Mouse (Mus musculus) CH12.LX (cell line): Measurements from ENCODE around the gene Ccdc188.

Experiments
- CTCF ChIP-seq, 2 experiments: IDR thresholded peaks in 1 of 2; conservative IDR thresholded peaks in 1 of 2; 2 replicates each; pipeline ENCODE4 v1.5.1; 2011 to 2012; ENCODE audit warnings: low read depth in 2 of 2, low read length in 2 of 2, improper control_type of control experiment in 1 of 2, inconsistent platforms in 1 of 2, mild to moderate bottlenecking in 1 of 2, moderate library complexity in 1 of 2
- ELF1 ChIP-seq: IDR thresholded peaks from 2 replicates; pipeline ENCODE4 v1.6.1; 2014; ENCODE audit warnings: low read depth, mild to moderate bottlenecking, inconsistent platforms, low read length, improper control_type of control experiment

DNA sequence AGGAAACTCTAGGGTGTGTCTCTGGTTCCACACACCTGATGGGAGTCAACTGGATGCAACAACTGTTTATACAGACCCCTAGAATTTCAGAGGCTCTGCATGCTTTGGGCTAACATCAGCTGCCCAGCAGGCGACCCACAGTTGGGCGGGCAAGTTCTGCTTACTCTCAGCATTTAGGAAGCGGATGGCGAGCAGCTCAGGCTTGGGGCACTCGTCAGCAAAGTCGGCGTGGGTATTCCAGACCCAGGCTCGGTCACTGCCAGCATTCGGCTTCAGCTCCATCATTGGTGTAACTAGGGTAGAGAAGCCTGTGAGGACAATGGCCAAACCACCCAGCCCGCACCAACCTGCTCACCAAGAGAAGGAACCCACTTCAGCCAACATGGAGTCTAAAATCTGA lies 23.9 kb downstream of the Ccdc188 start:
- TF ChIP-seq CTCF (conservative IDR thresholded peaks at IDR 0.05 in 1 of 2, IDR thresholded peaks at IDR 0.05 in 1 of 2; ENCODE audit: low read depth in 2 of 2, low read length in 2 of 2) (no peak), ELF1 (no peak)
